Mouse (Mus musculus): ENCODE measurements around the gene Kncn. TPM values are rescaled to one million over a fixed set of nuclear protein-coding genes. Genes with fewer than 3 reads are reported as not detected.

Gene Kncn
- polyA plus RNA-seq, 1 experiment from 2014 or later: not detected

GRCm38 (mm10) chr4:115890553-115890952 lies 6.4 kb downstream of the Kncn start, which contains the start of gene 6430628N08Rik:
TSS of gene 6430628N08Rik (plus strand) at chr4:115890665.
- no peak for ATAC-seq (ENCODE audit: insufficient read depth)
- Histone ChIP-seq H3K27ac (ENCODE audit: low read depth) (no peak within 1 kb of the TSS), H3K9me3 (ENCODE audit: low read depth, low read length) (no peaks in the 10 kb centered on the region), H3K27me3 (ENCODE audit: insufficient read depth, low read length) (peaks cover 25% of the 10 kb centered on the region), H3K4me3 (ENCODE audit: low read depth, low read length) (peak within 1 kb of the TSS; percentile 19; the same call in 1 of the 2 replicates), H3K4me1 (ENCODE audit: insufficient read depth) (no peaks in the 10 kb centered on the region), H3K9ac (no peak within 1 kb of the TSS), H3K4me2 (peak within 1 kb of the TSS; percentile 54), H3K36me3 (ENCODE audit: insufficient read depth) (no peaks in the 10 kb centered on the region)
- WGBS: 0% methylated on average over 31 of the region's 31 CpGs
- peak; percentile 16 for DNase-seq
- TF ChIP-seq CTCF (IDR thresholded peaks at IDR 0.05; ENCODE audit: low read depth): no peak

- Histone ChIP-seq H3K4me1 (ENCODE audit: insufficient read depth) (no peaks in the 10 kb centered on the region), H3K27me3 (ENCODE audit: insufficient read depth, low read length) (peaks cover 54% of the 10 kb centered on the region), H3K4me3 (ENCODE audit: low read depth, low read length) (no peak overlapping the region), H3K36me3 (ENCODE audit: insufficient read depth) (no peaks in the 10 kb centered on the region), H3K9me3 (ENCODE audit: low read depth, low read length) (no peaks in the 10 kb centered on the region), H3K9ac (no peak overlapping the region), H3K27ac (ENCODE audit: low read depth) (no peak overlapping the region), H3K4me2 (no peak overlapping the region)
- ATAC-seq (ENCODE audit: insufficient read depth) (no peak), DNase-seq (no peak)
- no peak for TF ChIP-seq CTCF (IDR thresholded peaks at IDR 0.05; ENCODE audit: low read depth)
- 11% methylated on average over 3 of the region's 3 CpGs for WGBS
These were observed 10.1 kb downstream of the Kncn start for GRCm38 (mm10) chr4:115894281-115894680.

GRCm38 (mm10) chr4:115897901-115898631 lies 13.9 kb downstream of the Kncn start:
- ATAC-seq (ENCODE audit: insufficient read depth): peak; percentile 67
- H3K4me2 ChIP-seq: peak overlapping the region; percentile 68
- H3K9me3 ChIP-seq (ENCODE audit: low read depth, low read length): no peaks in the 10 kb centered on the region
- peak overlapping the region; percentile 40 for H3K9ac ChIP-seq
- H3K36me3 ChIP-seq (ENCODE audit: insufficient read depth): no peaks in the 10 kb centered on the region
- peak overlapping the region; percentile 35 for H3K4me3 ChIP-seq (ENCODE audit: low read depth, low read length)
- no peaks in the 10 kb centered on the region for H3K4me1 ChIP-seq (ENCODE audit: insufficient read depth)
- peak; percentile 63 for DNase-seq
- under 1% methylated on average over 56 of the region's 56 CpGs for WGBS
- H3K27me3 ChIP-seq (ENCODE audit: insufficient read depth, low read length): peaks cover 41% of the 10 kb centered on the region
- peak; percentile 60 for TF ChIP-seq CTCF (IDR thresholded peaks at IDR 0.05; ENCODE audit: low read depth)
- no peak overlapping the region for H3K27ac ChIP-seq (ENCODE audit: low read depth)

GRCm38 (mm10) chr4:115902816-115903215 lies 18.6 kb downstream of the Kncn start:
- Histone ChIP-seq H3K4me3 (ENCODE audit: low read depth, low read length) (no peak overlapping the region), H3K27ac (ENCODE audit: low read depth) (no peak overlapping the region), H3K9me3 (ENCODE audit: low read depth, low read length) (no peaks in the 10 kb centered on the region), H3K36me3 (ENCODE audit: insufficient read depth) (no peaks in the 10 kb centered on the region), H3K4me2 (no peak overlapping the region), H3K9ac (no peak overlapping the region), H3K4me1 (ENCODE audit: insufficient read depth) (no peaks in the 10 kb centered on the region), H3K27me3 (ENCODE audit: insufficient read depth, low read length) (peaks cover 41% of the 10 kb centered on the region)
- ATAC-seq (ENCODE audit: insufficient read depth) (peak; percentile 59; the same call in 1 of the 2 replicates), DNase-seq (peak; percentile 93)
- WGBS: 14% methylated on average over 5 of the region's 5 CpGs
- TF ChIP-seq CTCF (IDR thresholded peaks at IDR 0.05; ENCODE audit: low read depth): peak; percentile 88

GRCm38 (mm10) chr4:115904375-115904774 lies 20.2 kb downstream of the Kncn start:
- Histone ChIP-seq H3K4me1 (ENCODE audit: insufficient read depth) (0 out of 2 replicates have a peak, but pooled peaks cover 5% of the 10 kb centered on the region), H3K27ac (ENCODE audit: low read depth) (no peak overlapping the region), H3K9me3 (ENCODE audit: low read depth, low read length) (no peaks in the 10 kb centered on the region), H3K4me2 (no peak overlapping the region), H3K27me3 (ENCODE audit: insufficient read depth, low read length) (peaks cover 26% of the 10 kb centered on the region), H3K9ac (no peak overlapping the region), H3K36me3 (ENCODE audit: insufficient read depth) (no peaks in the 10 kb centered on the region), H3K4me3 (ENCODE audit: low read depth, low read length) (no peak overlapping the region)
- WGBS: 14% methylated on average over 12 of the region's 12 CpGs
- TF ChIP-seq CTCF (IDR thresholded peaks at IDR 0.05; ENCODE audit: low read depth): no peak
- ATAC-seq (ENCODE audit: insufficient read depth) (no peak), DNase-seq (no peak)

GRCm38 (mm10) chr4:115905701-115906100 lies 21.5 kb downstream of the Kncn start:
- H3K27me3 ChIP-seq (ENCODE audit: insufficient read depth, low read length): peaks cover 22% of the 10 kb centered on the region
- ATAC-seq (ENCODE audit: insufficient read depth) (no peak), DNase-seq (no peak)
- H3K9me3 ChIP-seq (ENCODE audit: low read depth, low read length): no peaks in the 10 kb centered on the region
- H3K4me1 ChIP-seq (ENCODE audit: insufficient read depth): 0 out of 2 replicates have a peak, but pooled peaks cover 5% of the 10 kb centered on the region
- H3K27ac ChIP-seq (ENCODE audit: low read depth): no peak overlapping the region
- no peak overlapping the region for H3K4me3 ChIP-seq (ENCODE audit: low read depth, low read length)
- WGBS: 24% methylated on average over 7 of the region's 7 CpGs
- H3K36me3 ChIP-seq (ENCODE audit: insufficient read depth): no peaks in the 10 kb centered on the region
- TF ChIP-seq CTCF (IDR thresholded peaks at IDR 0.05; ENCODE audit: low read depth): no peak
- no peak overlapping the region for H3K9ac ChIP-seq
- no peak overlapping the region for H3K4me2 ChIP-seq

- Histone ChIP-seq H3K9ac (no peak overlapping the region), H3K27me3 (ENCODE audit: insufficient read depth, low read length) (peaks cover 17% of the 10 kb centered on the region), H3K4me2 (no peak overlapping the region), H3K4me1 (ENCODE audit: insufficient read depth) (0 out of 2 replicates have a peak, but pooled peaks cover 5% of the 10 kb centered on the region), H3K4me3 (ENCODE audit: low read depth, low read length) (no peak overlapping the region), H3K36me3 (ENCODE audit: insufficient read depth) (no peaks in the 10 kb centered on the region), H3K27ac (ENCODE audit: low read depth) (no peak overlapping the region), H3K9me3 (ENCODE audit: low read depth, low read length) (no peaks in the 10 kb centered on the region)
- ATAC-seq (ENCODE audit: insufficient read depth): no peak
- WGBS: 71% methylated on average over 3 of the region's 3 CpGs
- no peak for DNase-seq
- TF ChIP-seq CTCF (IDR thresholded peaks at IDR 0.05; ENCODE audit: low read depth): no peak
These were observed 22.6 kb downstream of the Kncn start for GRCm38 (mm10) chr4:115906791-115907190.
